Mouse (Mus musculus) CH12.LX (cell line): ENCODE measurements at regions not wholly inside any gene's neighbourhood (a gene's known extent, or its start where the extent isn't known, plus 50 kb on each side); places are given as distances from the start of the nearest gene placed in this dataset.

Source experiments
- DNase-seq: peaks from one replicate; pipeline ENCODE4 v3.0.0-alpha.2; 2013; ENCODE audit errors: extremely low read depth
- H3K27ac ChIP-seq: 2 replicates; pipeline ENCODE4 v1.5.1; 2012; ENCODE audit warnings: low read depth, mild to moderate bottlenecking, control low read depth, moderate library complexity; ENCODE audit not compliant: insufficient read depth
- H3K27me3 ChIP-seq: replicated peaks from 2 replicates; pipeline ENCODE3; 2012; ENCODE audit warnings: inconsistent platforms
- H3K36me3 ChIP-seq, 2 experiments: replicated peaks in 1 of 2; 2 replicates each; pipeline versions ENCODE3 to v1.6.1; 2012; ENCODE audit warnings: inconsistent platforms in 1 of 2, low read length in 1 of 2, mild to moderate bottlenecking in 1 of 2, mixed read lengths in 1 of 2, moderate library complexity in 1 of 2; ENCODE audit not compliant: control insufficient read depth in 1 of 2, insufficient read depth in 1 of 2
- H3K4me1 ChIP-seq, 2 experiments: 2 replicates each; pipeline ENCODE4 v1.6.1; 2012; ENCODE audit warnings: inconsistent platforms in 1 of 2, moderate library complexity in 1 of 2; ENCODE audit not compliant: insufficient read depth in 2 of 2, control insufficient read depth in 1 of 2
- H3K4me2 ChIP-seq: 2 replicates; pipeline ENCODE4 v1.6.1; 2012; ENCODE audit warnings: low read depth, mild to moderate bottlenecking, control low read depth; ENCODE audit not compliant: poor library complexity, insufficient read depth, severe bottlenecking
- H3K4me3 ChIP-seq, 3 experiments: fragments of 150-350 bp in 1 of 3; sonication (generic) in 1 of 3; replicated peaks in 1 of 3; 2 replicates each; pipeline versions ENCODE3 to v1.5.1; 2011 to 2012; ENCODE audit warnings: low read depth in 2 of 3, low read length in 2 of 3, mild to moderate bottlenecking in 2 of 3, moderate library complexity in 2 of 3, control low read depth in 1 of 3, improper control_type of control experiment in 1 of 3, inconsistent platforms in 1 of 3, mixed read lengths in 1 of 3; ENCODE audit not compliant: poor library complexity in 1 of 3
- H3K79me2 ChIP-seq: replicated peaks from 2 replicates; pipeline ENCODE4 v1.6.1; 2012; ENCODE audit warnings: mild to moderate bottlenecking, moderate library complexity; ENCODE audit not compliant: control insufficient read depth, poor library complexity, insufficient read depth, severe bottlenecking; ENCODE audit errors: extremely low read depth
- H3K9ac ChIP-seq: 2 replicates; pipeline ENCODE4 v1.6.1; 2012; ENCODE audit warnings: low read depth, mild to moderate bottlenecking, control low read depth, moderate library complexity; ENCODE audit not compliant: insufficient read depth
- H3K9me3 ChIP-seq: replicated peaks from 2 replicates; pipeline ENCODE3; 2012; ENCODE audit warnings: low read length, inconsistent platforms, mixed read lengths
- BHLHE40 ChIP-seq: IDR thresholded peaks from 2 replicates; pipeline ENCODE4 v1.6.1; 2011; ENCODE audit warnings: mild to moderate bottlenecking, low read depth, low read length, improper control_type of control experiment
- CTCF ChIP-seq, 2 experiments: IDR thresholded peaks in 1 of 2; conservative IDR thresholded peaks in 1 of 2; 2 replicates each; pipeline ENCODE4 v1.5.1; 2011 to 2012; ENCODE audit warnings: low read depth in 2 of 2, low read length in 2 of 2, improper control_type of control experiment in 1 of 2, inconsistent platforms in 1 of 2, mild to moderate bottlenecking in 1 of 2, moderate library complexity in 1 of 2
- ELF1 ChIP-seq: IDR thresholded peaks from 2 replicates; pipeline ENCODE4 v1.6.1; 2014; ENCODE audit warnings: low read depth, mild to moderate bottlenecking, inconsistent platforms, low read length, improper control_type of control experiment
- HCFC1 ChIP-seq: IDR thresholded peaks from 2 replicates; pipeline ENCODE4 v1.6.1; 2012; ENCODE audit warnings: low read depth, mild to moderate bottlenecking, inconsistent platforms, low read length, improper control_type of control experiment
- JUN ChIP-seq: IDR thresholded peaks from 2 replicates; pipeline ENCODE4 v1.6.1; 2011; ENCODE audit warnings: low read depth, mild to moderate bottlenecking, low read length, improper control_type of control experiment, moderate library complexity; ENCODE audit not compliant: insufficient read depth
- MAFK ChIP-seq: IDR thresholded peaks from 2 replicates; pipeline ENCODE4 v1.6.1; 2011; ENCODE audit warnings: low read length, improper control_type of control experiment; ENCODE audit not compliant: insufficient replicate concordance
- MAX ChIP-seq: IDR thresholded peaks from 2 replicates; pipeline ENCODE4 v1.6.1; 2011; ENCODE audit warnings: low read length, improper control_type of control experiment
- MEF2A ChIP-seq: IDR thresholded peaks from 2 replicates; pipeline ENCODE4 v1.6.1; 2014; ENCODE audit warnings: low read depth, mild to moderate bottlenecking, inconsistent platforms, low read length, improper control_type of control experiment, borderline replicate concordance
- MYC ChIP-seq: IDR thresholded peaks from 2 replicates; pipeline ENCODE4 v1.6.1; 2011; ENCODE audit warnings: low read depth, mild to moderate bottlenecking, improper control_type of control experiment, low read length
- NELFE ChIP-seq: IDR thresholded peaks from 2 replicates; pipeline ENCODE4 v1.6.1; 2011; ENCODE audit warnings: low read depth, low read length, improper control_type of control experiment
- POLR2A ChIP-seq: IDR thresholded peaks from 2 replicates; pipeline ENCODE4 v1.6.1; 2011; ENCODE audit warnings: low read depth, mild to moderate bottlenecking, improper control_type of control experiment, low read length
- POLR2AphosphoS2 ChIP-seq: IDR thresholded peaks from 2 replicates; pipeline ENCODE4 v1.6.1; 2011; ENCODE audit warnings: low read depth, low read length, improper control_type of control experiment
- RAD21 ChIP-seq: IDR thresholded peaks from 2 replicates; pipeline ENCODE4 v1.6.1; 2011; ENCODE audit warnings: low read depth, mild to moderate bottlenecking, low read length, improper control_type of control experiment, moderate library complexity
- RCOR1 ChIP-seq: conservative IDR thresholded peaks from 2 replicates; pipeline ENCODE4 v1.6.1; 2012; ENCODE audit warnings: low read depth, mild to moderate bottlenecking, inconsistent platforms, low read length, improper control_type of control experiment
- TBP ChIP-seq: conservative IDR thresholded peaks from 2 replicates; pipeline ENCODE4 v1.6.1; 2011; ENCODE audit warnings: low read depth, low read length, improper control_type of control experiment
- UBTF ChIP-seq: IDR thresholded peaks from 2 replicates; pipeline ENCODE4 v1.6.1; 2012; ENCODE audit warnings: low read depth, mild to moderate bottlenecking, inconsistent platforms, low read length, improper control_type of control experiment, moderate library complexity
- USF1 ChIP-seq: IDR thresholded peaks from 2 replicates; pipeline ENCODE4 v1.6.1; 2014; ENCODE audit warnings: low read depth, mild to moderate bottlenecking, inconsistent platforms, low read length, improper control_type of control experiment
- ZC3H11A ChIP-seq: IDR thresholded peaks from 2 replicates; pipeline ENCODE4 v1.6.1; 2012; ENCODE audit warnings: low read depth, mild to moderate bottlenecking, inconsistent platforms, low read length, improper control_type of control experiment
- dilution Hi-C: fragments of 300-500 bp; cut with MboI; formaldehyde crosslinking; loops from 2 replicates; pipeline ENCODE4 v1.14.3; 2020; ENCODE audit warnings: low sequenced_read_pairs; ENCODE audit not compliant: extremely low pct_unique_long_range_greater_than_20kb, extremely low pct_ligation_motif_present
- in situ Hi-C: fragments of 300-500 bp; cut with MboI; formaldehyde crosslinking; loops from 3 replicates; pipeline ENCODE4 v1.14.3; 2019; ENCODE audit warnings: low sequenced_read_pairs, low pct_ligation_motif_present, low pct_unique_long_range_greater_than_20kb, mixed read lengths

GRCm38 (mm10) chr2:48736312-48736711 lies 77.6 kb upstream of the Acvr2a start:
- TF ChIP-seq JUN (no peak), UBTF (no peak), MAFK (no peak), CTCF (conservative IDR thresholded peaks at IDR 0.05 in 1 of 2, IDR thresholded peaks at IDR 0.05 in 1 of 2; ENCODE audit: low read depth in 2 of 2, low read length in 2 of 2) (no peak), TBP (no peak), MAX (no peak), RAD21 (no peak), MYC (no peak), RCOR1 (no peak), POLR2AphosphoS2 (no peak), POLR2A (no peak), MEF2A (no peak), ZC3H11A (no peak), NELFE (no peak), ELF1 (no peak), USF1 (no peak), HCFC1 (no peak), BHLHE40 (no peak)
- no peaks in the 10 kb centered on the region for H3K79me2 ChIP-seq
- H3K27me3 ChIP-seq: no peaks in the 10 kb centered on the region
- in situ Hi-C loops: no loop called here
- no peaks in the 10 kb centered on the region for H3K36me3 ChIP-seq
- H3K4me3 ChIP-seq: no peak overlapping the region
- H3K27ac ChIP-seq: no peak overlapping the region
- no peak for DNase-seq
- no peak overlapping the region for H3K9ac ChIP-seq
- H3K9me3 ChIP-seq: no peaks in the 10 kb centered on the region
- dilution Hi-C loops: no loop called here
- no peaks in the 10 kb centered on the region for H3K4me1 ChIP-seq
- no peak overlapping the region for H3K4me2 ChIP-seq
